Mouse (Mus musculus) ES-Bruce4 (cell line): ENCODE results near the gene Fgfr2.

ENCODE experiments used
- CTCF ChIP-seq: IDR thresholded peaks from one replicate; pipeline ENCODE4 v1.8.1; 2011; ENCODE audit warnings: low read depth, low read length
- EP300 ChIP-seq: IDR thresholded peaks from 2 replicates; pipeline ENCODE4 v1.6.1; 2011; ENCODE audit warnings: low read depth, low read length; ENCODE audit not compliant: insufficient read depth
- POLR2A ChIP-seq: IDR thresholded peaks from one replicate; pipeline ENCODE4 v1.8.1; 2011; ENCODE audit warnings: low read length; ENCODE audit not compliant: insufficient read depth

DNA sequence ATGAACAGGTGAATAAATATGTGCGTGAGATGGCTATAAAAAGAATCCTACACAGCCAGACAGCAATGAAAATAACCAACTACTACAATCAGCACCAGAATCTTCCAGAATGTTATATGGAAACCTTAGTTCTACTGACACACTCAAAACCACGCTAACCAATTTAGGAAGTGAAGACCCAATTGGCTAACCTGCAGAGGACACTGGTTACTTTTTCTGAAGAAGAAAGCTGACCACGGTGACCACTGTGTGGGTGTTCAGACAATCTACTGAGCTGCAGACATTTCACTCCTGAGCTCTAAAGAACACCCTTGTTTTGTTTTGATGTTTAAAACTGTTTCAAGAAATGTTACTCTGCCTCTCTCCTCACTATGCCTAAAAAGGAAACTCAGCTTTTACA, 280.0 kb downstream of the Fgfr2 start:
- TF ChIP-seq CTCF (no peak), EP300 (no peak), POLR2A (no peak)
